Mouse (Mus musculus): ENCODE measurements around the gene Zbtb8a. TPM values are rescaled to one million over a fixed set of nuclear protein-coding genes. Genes with fewer than 3 reads are reported as not detected.
"Not testable (repeated sequence)": the region's sequence is repeated elsewhere in the genome, so short reads cannot be mapped to it uniquely, and the experiment has no call there.

Gene Zbtb8a
- not detected in 2 replicates for polyA plus RNA-seq (2012; ENCODE audit: insufficient read depth, insufficient read length, low replicate concordance, missing spikeins)

GRCm38 (mm10) chr4:129377601-129378390 lies at the start of gene Zbtb8a:
TSS of gene Zbtb8a (minus strand) at chr4:129378116.
- WGBS = under 1% methylated on average over 60 of the region's 65 CpGs
- peak; percentile 29; the same call in 1 of the 2 replicates for TF ChIP-seq POLR2A (IDR thresholded peaks at IDR 0.05; ENCODE audit: insufficient read depth, low read depth, low read length)
- no peak for TF ChIP-seq CTCF (IDR thresholded peaks at IDR 0.05; ENCODE audit: insufficient read depth, low read depth, low read length)
- Histone ChIP-seq H3K4me1 (ENCODE audit: control insufficient read depth, insufficient read depth, low read length) (no peaks in the 10 kb centered on the region), H3K4me3 (ENCODE audit: insufficient read depth, low read depth, low read length) (peak within 1 kb of the TSS; percentile 89), H3K27ac (ENCODE audit: insufficient read depth, low read depth, low read length) (peak within 1 kb of the TSS; percentile 55)

DNA sequence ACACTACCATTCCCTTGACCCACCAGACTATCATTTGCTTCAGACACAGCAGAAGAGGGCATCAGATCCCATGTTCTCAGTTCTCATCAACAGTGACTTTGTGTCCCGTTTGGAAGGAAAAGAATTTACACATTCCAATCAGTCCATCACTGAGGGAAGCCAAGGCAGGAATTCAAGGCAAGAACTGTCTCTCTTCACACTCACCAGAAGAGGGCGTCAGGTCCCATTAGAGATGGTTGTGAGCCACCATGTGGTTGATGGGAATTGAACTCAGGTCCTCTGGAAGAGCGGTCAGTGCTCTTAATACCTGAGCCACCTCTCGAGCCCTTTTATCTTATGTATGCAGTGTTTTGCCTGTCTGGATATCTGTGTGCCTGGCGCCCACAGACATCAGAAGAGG lies 40.4 kb upstream of the Zbtb8a start:
- TF ChIP-seq CTCF (IDR thresholded peaks at IDR 0.05; ENCODE audit: insufficient read depth, low read depth, low read length) (no peak), POLR2A (IDR thresholded peaks at IDR 0.05; ENCODE audit: insufficient read depth, low read depth, low read length) (no peak)
- no peaks in the 10 kb centered on the region for H3K4me1 ChIP-seq (ENCODE audit: control insufficient read depth, insufficient read depth, low read length)
- WGBS = 80% methylated on average over 5 of the region's 5 CpGs
- H3K4me3 ChIP-seq (ENCODE audit: insufficient read depth, low read depth, low read length) = no peak overlapping the region
- no peak overlapping the region for H3K27ac ChIP-seq (ENCODE audit: insufficient read depth, low read depth, low read length)

DNA sequence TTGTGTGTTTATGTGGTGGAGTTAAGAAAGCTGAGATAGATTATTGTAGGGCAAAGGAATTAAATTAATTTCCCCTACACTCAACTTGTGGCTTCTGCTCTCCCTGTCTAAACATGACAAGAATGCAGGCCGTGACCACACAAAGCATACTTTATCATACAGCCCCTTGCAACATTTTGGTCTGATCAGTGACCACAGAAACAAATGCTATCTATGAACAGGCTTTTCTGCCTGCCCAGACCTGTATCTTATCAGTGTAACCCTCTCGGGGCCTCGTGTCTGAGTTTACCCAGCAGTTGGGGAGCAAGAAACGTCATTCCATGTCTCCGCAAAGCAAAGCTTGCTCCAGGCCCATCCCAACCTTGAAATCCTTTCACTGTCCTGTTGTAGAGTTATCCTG lies 38.6 kb upstream of the Zbtb8a start:
- Histone ChIP-seq H3K27ac (ENCODE audit: insufficient read depth, low read depth, low read length) (no peak overlapping the region), H3K4me3 (ENCODE audit: insufficient read depth, low read depth, low read length) (no peak overlapping the region), H3K4me1 (ENCODE audit: control insufficient read depth, insufficient read depth, low read length) (no peaks in the 10 kb centered on the region)
- WGBS = 87% methylated on average over 5 of the region's 5 CpGs
- no peak for TF ChIP-seq CTCF (IDR thresholded peaks at IDR 0.05; ENCODE audit: insufficient read depth, low read depth, low read length)
- no peak for TF ChIP-seq POLR2A (IDR thresholded peaks at IDR 0.05; ENCODE audit: insufficient read depth, low read depth, low read length)

DNA sequence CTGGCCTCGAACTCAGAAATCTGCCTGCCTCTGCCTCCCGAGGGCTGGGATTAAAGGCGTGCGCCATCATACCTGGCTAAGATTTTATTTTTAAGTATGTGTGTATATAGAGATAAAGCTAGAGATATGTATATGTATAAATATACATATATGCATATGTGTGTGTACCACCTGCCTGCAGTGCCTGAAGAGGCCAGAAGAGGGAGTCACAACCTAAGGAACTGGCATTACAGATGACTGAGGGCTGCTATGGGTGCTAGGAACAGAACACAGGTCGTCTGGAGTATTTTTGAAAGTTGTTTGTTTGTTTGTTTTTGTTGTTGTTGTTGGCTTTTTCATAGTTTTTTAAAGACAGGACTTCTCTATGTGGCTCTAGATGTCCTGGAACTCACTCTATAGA lies 38.0 kb upstream of the Zbtb8a start:
- Histone ChIP-seq H3K4me3 (ENCODE audit: insufficient read depth, low read depth, low read length) (no peak overlapping the region), H3K27ac (ENCODE audit: insufficient read depth, low read depth, low read length) (no peak overlapping the region), H3K4me1 (ENCODE audit: control insufficient read depth, insufficient read depth, low read length) (no peaks in the 10 kb centered on the region)
- TF ChIP-seq CTCF (IDR thresholded peaks at IDR 0.05; ENCODE audit: insufficient read depth, low read depth, low read length) (no peak), POLR2A (IDR thresholded peaks at IDR 0.05; ENCODE audit: insufficient read depth, low read depth, low read length) (no peak)
- 97% methylated on average over 5 of the region's 5 CpGs for WGBS

DNA sequence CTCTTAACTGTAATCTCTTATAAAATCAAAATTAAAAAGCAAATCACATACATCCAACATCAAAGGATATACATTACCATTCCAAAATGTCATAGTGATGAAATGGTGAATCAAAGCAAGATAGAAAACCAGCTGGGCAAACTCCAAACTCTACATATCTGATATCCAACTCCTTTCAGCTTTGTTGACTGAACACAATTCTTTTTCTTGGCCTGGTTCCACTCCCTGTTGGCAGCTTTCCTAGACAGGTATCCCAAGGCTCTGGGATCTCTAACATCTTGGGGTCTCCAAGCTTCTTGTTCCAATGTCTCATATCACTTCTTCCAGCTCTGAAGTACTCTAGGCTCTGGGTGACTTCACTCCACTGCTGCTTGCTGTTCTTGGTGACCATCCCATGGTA lies 33.1 kb upstream of the Zbtb8a start:
- Histone ChIP-seq H3K4me3 (ENCODE audit: insufficient read depth, low read depth, low read length) (no peak overlapping the region), H3K27ac (ENCODE audit: insufficient read depth, low read depth, low read length) (no peak overlapping the region), H3K4me1 (ENCODE audit: control insufficient read depth, insufficient read depth, low read length) (peaks cover 2% of the 10 kb centered on the region; the same call in 1 of the 2 replicates)
- TF ChIP-seq POLR2A (IDR thresholded peaks at IDR 0.05; ENCODE audit: insufficient read depth, low read depth, low read length) (no peak), CTCF (IDR thresholded peaks at IDR 0.05; ENCODE audit: insufficient read depth, low read depth, low read length) (no peak)

GRCm38 (mm10) chr4:129410532-129410931 lies 32.6 kb upstream of the Zbtb8a start:
- not testable (repeated sequence) for H3K4me3 ChIP-seq (ENCODE audit: insufficient read depth, low read depth, low read length); H3K4me1 ChIP-seq (ENCODE audit: control insufficient read depth, insufficient read depth, low read length); H3K27ac ChIP-seq (ENCODE audit: insufficient read depth, low read depth, low read length)
- WGBS = 86% methylated on average over 3 of the region's 3 CpGs

GRCm38 (mm10) chr4:129406447-129406846 lies 28.5 kb upstream of the Zbtb8a start:
- Histone ChIP-seq H3K4me3 (ENCODE audit: insufficient read depth, low read depth, low read length) (peak overlapping the region; percentile 63), H3K27ac (ENCODE audit: insufficient read depth, low read depth, low read length) (no peak overlapping the region), H3K4me1 (ENCODE audit: control insufficient read depth, insufficient read depth, low read length) (peaks cover 2% of the 10 kb centered on the region; the same call in 1 of the 2 replicates)
- no peak for TF ChIP-seq POLR2A (IDR thresholded peaks at IDR 0.05; ENCODE audit: insufficient read depth, low read depth, low read length)
- TF ChIP-seq CTCF (IDR thresholded peaks at IDR 0.05; ENCODE audit: insufficient read depth, low read depth, low read length) = no peak
- WGBS = 3% methylated on average over 25 of the region's 25 CpGs

- Histone ChIP-seq H3K4me1 (ENCODE audit: control insufficient read depth, insufficient read depth, low read length) (no peaks in the 10 kb centered on the region), H3K27ac (ENCODE audit: insufficient read depth, low read depth, low read length) (no peak overlapping the region), H3K4me3 (ENCODE audit: insufficient read depth, low read depth, low read length) (no peak overlapping the region)
- WGBS = 87% methylated on average over 4 of the region's 4 CpGs
- no peak for TF ChIP-seq POLR2A (IDR thresholded peaks at IDR 0.05; ENCODE audit: insufficient read depth, low read depth, low read length)
- no peak for TF ChIP-seq CTCF (IDR thresholded peaks at IDR 0.05; ENCODE audit: insufficient read depth, low read depth, low read length)
Observed at GRCm38 (mm10) chr4:129399813-129400212, 21.9 kb upstream of the Zbtb8a start.

DNA sequence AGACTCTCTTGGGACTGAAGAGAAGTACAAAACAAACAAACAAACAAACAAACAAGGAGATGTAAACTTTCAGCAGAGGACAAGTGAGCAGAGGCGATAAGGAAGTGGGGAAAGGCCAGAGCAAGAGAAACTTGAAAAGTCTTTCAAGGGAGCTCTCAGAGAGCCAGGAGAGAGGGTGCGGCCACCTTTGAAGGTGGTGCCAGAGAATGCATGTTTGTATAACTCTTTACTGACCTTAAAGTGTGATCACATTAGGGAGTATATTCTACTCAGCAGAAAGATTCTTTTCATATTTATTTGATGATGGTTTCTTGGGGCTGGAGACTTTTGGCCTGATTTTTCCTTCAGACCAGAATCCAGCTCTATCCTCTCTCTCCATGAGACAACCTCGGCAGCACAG lies 19.0 kb upstream of the Zbtb8a start:
- TF ChIP-seq POLR2A (IDR thresholded peaks at IDR 0.05; ENCODE audit: insufficient read depth, low read depth, low read length) (no peak), CTCF (IDR thresholded peaks at IDR 0.05; ENCODE audit: insufficient read depth, low read depth, low read length) (no peak)
- Histone ChIP-seq H3K4me1 (ENCODE audit: control insufficient read depth, insufficient read depth, low read length) (no peaks in the 10 kb centered on the region), H3K4me3 (ENCODE audit: insufficient read depth, low read depth, low read length) (no peak overlapping the region), H3K27ac (ENCODE audit: insufficient read depth, low read depth, low read length) (no peak overlapping the region)
- 80% methylated on average over 3 of the region's 3 CpGs for WGBS
